Mouse (Mus musculus): ENCODE measurements around the gene Lca5. TPM values are rescaled to one million over a fixed set of nuclear protein-coding genes. Genes with fewer than 3 reads are reported as not detected.

Gene Lca5
- polyA plus RNA-seq, 1 experiment, result 13.2 TPM

- Histone ChIP-seq H3K4me3 (ENCODE audit: insufficient read depth, low read length) (no peak overlapping the region), H3K4me1 (ENCODE audit: control insufficient read depth, insufficient read depth, low read length) (no peaks in the 10 kb centered on the region), H3K27ac (ENCODE audit: insufficient read depth, low read length) (no peak overlapping the region)
- no peak for TF ChIP-seq POLR2A (IDR thresholded peaks at IDR 0.05; ENCODE audit: low read depth, low read length)
These were observed 42.7 kb downstream of the Lca5 start for GRCm38 (mm10) chr9:83398260-83398659.

- no peak for TF ChIP-seq POLR2A (IDR thresholded peaks at IDR 0.05; ENCODE audit: low read depth, low read length)
- no peak for TF ChIP-seq CTCF (IDR thresholded peaks at IDR 0.05; ENCODE audit: borderline replicate concordance, insufficient read depth, low read length)
- Histone ChIP-seq H3K27ac (ENCODE audit: insufficient read depth, low read length) (no peak overlapping the region), H3K4me3 (ENCODE audit: insufficient read depth, low read length) (no peak overlapping the region), H3K4me1 (ENCODE audit: control insufficient read depth, insufficient read depth, low read length) (no peaks in the 10 kb centered on the region)
These were observed 45.5 kb downstream of the Lca5 start for GRCm38 (mm10) chr9:83395456-83395855.

GRCm38 (mm10) chr9:83391996-83392395 is 48.9 kb downstream of the Lca5 start:
- H3K27ac ChIP-seq (ENCODE audit: insufficient read depth, low read length), result no peak overlapping the region
- TF ChIP-seq CTCF (IDR thresholded peaks at IDR 0.05; ENCODE audit: borderline replicate concordance, insufficient read depth, low read length) (no peak), POLR2A (IDR thresholded peaks at IDR 0.05; ENCODE audit: low read depth, low read length) (no peak)
- no peak overlapping the region for H3K4me3 ChIP-seq (ENCODE audit: insufficient read depth, low read length)
- H3K4me1 ChIP-seq (ENCODE audit: control insufficient read depth, insufficient read depth, low read length), result no peaks in the 10 kb centered on the region

GRCm38 (mm10) chr9:83389570-83389969 is 51.4 kb downstream of the Lca5 start:
- 0 out of 2 replicates have a peak, but pooled peaks cover 2% of the 10 kb centered on the region for H3K4me1 ChIP-seq (ENCODE audit: control insufficient read depth, insufficient read depth, low read length)

GRCm38 (mm10) chr9:83386264-83386855 is 54.6 kb downstream of the Lca5 start:
- Histone ChIP-seq H3K4me3 (ENCODE audit: insufficient read depth, low read length) (no peak overlapping the region), H3K4me1 (ENCODE audit: control insufficient read depth, insufficient read depth, low read length) (0 out of 2 replicates have a peak, but pooled peaks cover 2% of the 10 kb centered on the region), H3K27ac (ENCODE audit: insufficient read depth, low read length) (no peak overlapping the region)
- TF ChIP-seq POLR2A (IDR thresholded peaks at IDR 0.05; ENCODE audit: low read depth, low read length) (no peak), CTCF (IDR thresholded peaks at IDR 0.05; ENCODE audit: borderline replicate concordance, insufficient read depth, low read length) (no peak)

More at GRCm38 (mm10) chr9:83389570-83389969, 51.4 kb downstream of the Lca5 start:
- Histone ChIP-seq H3K27ac (ENCODE audit: insufficient read depth, low read length) (no peak overlapping the region), H3K4me3 (ENCODE audit: insufficient read depth, low read length) (no peak overlapping the region)
- TF ChIP-seq CTCF (IDR thresholded peaks at IDR 0.05; ENCODE audit: borderline replicate concordance, insufficient read depth, low read length) (no peak), POLR2A (IDR thresholded peaks at IDR 0.05; ENCODE audit: low read depth, low read length) (no peak)

GRCm38 (mm10) chr9:83385301-83385700 is 55.6 kb downstream of the Lca5 start:
- TF ChIP-seq CTCF (IDR thresholded peaks at IDR 0.05; ENCODE audit: borderline replicate concordance, insufficient read depth, low read length) (no peak), POLR2A (IDR thresholded peaks at IDR 0.05; ENCODE audit: low read depth, low read length) (no peak)
- no peak overlapping the region for H3K27ac ChIP-seq (ENCODE audit: insufficient read depth, low read length)
- no peak overlapping the region for H3K4me3 ChIP-seq (ENCODE audit: insufficient read depth, low read length)
- H3K4me1 ChIP-seq (ENCODE audit: control insufficient read depth, insufficient read depth, low read length), result 0 out of 2 replicates have a peak, but pooled peaks cover 2% of the 10 kb centered on the region

- no peak for TF ChIP-seq CTCF (IDR thresholded peaks at IDR 0.05; ENCODE audit: borderline replicate concordance, insufficient read depth, low read length)
- TF ChIP-seq POLR2A (IDR thresholded peaks at IDR 0.05; ENCODE audit: low read depth, low read length), result no peak
- 0 out of 2 replicates have a peak, but pooled peaks cover 2% of the 10 kb centered on the region for H3K4me1 ChIP-seq (ENCODE audit: control insufficient read depth, insufficient read depth, low read length)
- H3K4me3 ChIP-seq (ENCODE audit: insufficient read depth, low read length), result no peak overlapping the region
- no peak overlapping the region for H3K27ac ChIP-seq (ENCODE audit: insufficient read depth, low read length)
These were observed 57.7 kb downstream of the Lca5 start for GRCm38 (mm10) chr9:83383235-83383634.

- Histone ChIP-seq H3K27ac (ENCODE audit: insufficient read depth, low read length) (no peak overlapping the region), H3K4me3 (ENCODE audit: insufficient read depth, low read length) (no peak overlapping the region), H3K4me1 (ENCODE audit: control insufficient read depth, insufficient read depth, low read length) (0 out of 2 replicates have a peak, but pooled peaks cover 2% of the 10 kb centered on the region)
- TF ChIP-seq CTCF (IDR thresholded peaks at IDR 0.05; ENCODE audit: borderline replicate concordance, insufficient read depth, low read length), result peak; percentile 57; the same call in 1 of the 2 replicates
- TF ChIP-seq POLR2A (IDR thresholded peaks at IDR 0.05; ENCODE audit: low read depth, low read length), result no peak
These were observed 58.2 kb downstream of the Lca5 start for GRCm38 (mm10) chr9:83382775-83383174.

GRCm38 (mm10) chr9:83381317-83381716 is 59.6 kb downstream of the Lca5 start:
- Histone ChIP-seq H3K4me1 (ENCODE audit: control insufficient read depth, insufficient read depth, low read length) (0 out of 2 replicates have a peak, but pooled peaks cover 2% of the 10 kb centered on the region), H3K4me3 (ENCODE audit: insufficient read depth, low read length) (no peak overlapping the region), H3K27ac (ENCODE audit: insufficient read depth, low read length) (no peak overlapping the region)
- TF ChIP-seq CTCF (IDR thresholded peaks at IDR 0.05; ENCODE audit: borderline replicate concordance, insufficient read depth, low read length), result no peak
- no peak for TF ChIP-seq POLR2A (IDR thresholded peaks at IDR 0.05; ENCODE audit: low read depth, low read length)

GRCm38 (mm10) chr9:83379661-83380060 is 61.3 kb downstream of the Lca5 start:
- no peak overlapping the region for H3K27ac ChIP-seq (ENCODE audit: insufficient read depth, low read length)
- no peak overlapping the region for H3K4me3 ChIP-seq (ENCODE audit: insufficient read depth, low read length)
- no peak for TF ChIP-seq CTCF (IDR thresholded peaks at IDR 0.05; ENCODE audit: borderline replicate concordance, insufficient read depth, low read length)
- TF ChIP-seq POLR2A (IDR thresholded peaks at IDR 0.05; ENCODE audit: low read depth, low read length), result no peak
- no peaks in the 10 kb centered on the region for H3K4me1 ChIP-seq (ENCODE audit: control insufficient read depth, insufficient read depth, low read length)
